Mouse (Mus musculus) MEL (cell line): ENCODE results near the gene Adipor2.

ENCODE experiments used
- CTCF ChIP-seq, 3 experiments: IDR thresholded peaks in 2 of 3; conservative IDR thresholded peaks in 1 of 3; 2 replicates each; pipeline ENCODE4 v1.5.1; 2011 to 2012; ENCODE audit warnings: low read length in 3 of 3, low read depth in 2 of 3, mild to moderate bottlenecking in 2 of 3, improper control_type of control experiment in 1 of 3, inconsistent platforms in 1 of 3, mixed read lengths in 1 of 3, moderate library complexity in 1 of 3; ENCODE audit not compliant: control insufficient read depth in 1 of 3, insufficient read depth in 1 of 3, poor library complexity in 1 of 3, severe bottlenecking in 1 of 3
- EP300 ChIP-seq, 2 experiments: IDR thresholded peaks; 2 replicates each; pipeline ENCODE4 v1.6.1; 2011; ENCODE audit warnings: improper control_type of control experiment in 2 of 2, low read length in 2 of 2, low read depth in 1 of 2, mild to moderate bottlenecking in 1 of 2
- JUND ChIP-seq: IDR thresholded peaks from 2 replicates; pipeline ENCODE4 v1.6.1; 2011; ENCODE audit warnings: low read depth, mild to moderate bottlenecking, improper control_type of control experiment, low read length
- MXI1 ChIP-seq: IDR thresholded peaks from 2 replicates; pipeline ENCODE4 v1.6.1; 2011; ENCODE audit warnings: mild to moderate bottlenecking, low read depth, low read length, improper control_type of control experiment
- MYB ChIP-seq: IDR thresholded peaks from 2 replicates; pipeline ENCODE4 v1.6.1; 2011; ENCODE audit warnings: mild to moderate bottlenecking, low read depth, low read length, improper control_type of control experiment
- NELFE ChIP-seq: IDR thresholded peaks from 2 replicates; pipeline ENCODE4 v1.6.1; 2011; ENCODE audit warnings: low read depth, low read length, improper control_type of control experiment
- POLR2A ChIP-seq, 2 experiments: IDR thresholded peaks; 2 replicates each; pipeline ENCODE4 v1.6.1; 2011 to 2012; ENCODE audit warnings: low read length in 2 of 2, mild to moderate bottlenecking in 2 of 2, control low read depth in 1 of 2, improper control_type of control experiment in 1 of 2, low read depth in 1 of 2, moderate library complexity in 1 of 2; ENCODE audit not compliant: control insufficient read depth in 1 of 2, insufficient read depth in 1 of 2, poor library complexity in 1 of 2
- UBTF ChIP-seq: IDR thresholded peaks from 2 replicates; pipeline ENCODE4 v1.6.1; 2012; ENCODE audit warnings: low read depth, mild to moderate bottlenecking, inconsistent platforms, low read length, improper control_type of control experiment, moderate library complexity, borderline replicate concordance; ENCODE audit not compliant: insufficient read depth

GRCm38 (mm10) chr6:119338121-119338912, 79.2 kb downstream of the Adipor2 start:
- no peak for TF ChIP-seq POLR2A (IDR thresholded peaks at IDR 0.05; ENCODE audit: control insufficient read depth in 1 of 2, insufficient read depth in 1 of 2, low read depth in 1 of 2, low read length in 2 of 2, poor library complexity in 1 of 2)
- TF ChIP-seq CTCF (IDR thresholded peaks at IDR 0.05 in 2 of 3, conservative IDR thresholded peaks at IDR 0.05 in 1 of 3; ENCODE audit: control insufficient read depth in 1 of 3, insufficient read depth in 1 of 3, low read depth in 2 of 3, low read length in 3 of 3, poor library complexity in 1 of 3, severe bottlenecking in 1 of 3) = no peak
- no peak for TF ChIP-seq JUND
- no peak for TF ChIP-seq MXI1
- no peak for TF ChIP-seq EP300 (IDR thresholded peaks at IDR 0.05; ENCODE audit: low read depth in 1 of 2, low read length in 2 of 2)
- TF ChIP-seq NELFE = no peak
- TF ChIP-seq MYB = no peak
- no peak for TF ChIP-seq UBTF
